Comparison of ENCODE assay signal across 17 mouse cellular contexts in the genomic region with DNA sequence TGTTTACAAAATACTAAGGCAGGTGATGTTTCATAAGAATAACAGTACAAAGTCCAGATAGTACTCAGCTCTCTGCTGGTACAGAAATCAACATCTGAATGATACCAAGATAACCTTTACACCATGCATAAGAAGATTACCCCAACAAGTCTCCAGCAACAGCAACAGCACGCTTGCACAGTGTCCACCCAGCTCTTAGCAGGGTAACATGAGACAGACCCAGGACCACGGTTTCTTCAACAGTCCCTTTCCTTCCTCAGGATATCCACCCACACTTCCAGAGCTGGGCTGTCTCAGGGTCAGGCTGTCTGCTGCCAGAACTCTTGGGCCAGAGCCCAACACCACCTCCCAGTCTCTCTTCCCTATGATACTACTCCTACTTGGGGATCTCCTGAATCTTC. TPM values are rescaled to one million over a fixed set of nuclear protein-coding genes. Genes with fewer than 3 reads are reported as not detected.
A peak's percentile ranks its signal among the peaks of the same experiment; 100 is the strongest.
DNase-seq lines count a peak whose midpoint lies in the region; ATAC-seq lines count a peak whose summit lies in the region.
"Had no signal": no experiment of that assay in that cellular context is flagged by ENCODE, and none has a peak within 500 bp of the region (broad histone marks: within the 10 kb centered on the region; RNA-seq: fewer than 3 reads in every experiment).

No protein-coding gene starts in this region.

- no peaks in the 10 kb centered on the region for H3K4me1 ChIP-seq in midbrain, embryonic 11.5 days (ENCODE audit: control insufficient read depth, insufficient read depth, low read length)

- H3K27me3 ChIP-seq in midbrain, embryonic 11.5 days (ENCODE audit: control insufficient read depth, insufficient read depth, low read length), result no peaks in the 10 kb centered on the region
- H3K27me3 ChIP-seq: embryonic facial prominence, embryonic 13.5 days; heart, embryonic 13.5 days had no signal

- peak; percentile 42 to 65 for DNase-seq in adrenal gland, adult (ENCODE audit: inconsistent age in 2 of 2, low spot score in 1 of 2)
- no peak for DNase-seq in adrenal gland, postnatal 4 days (ENCODE audit: low spot score in 2 of 2)
- peak; percentile 36 for DNase-seq in ovary, adult 18-20 months (ENCODE audit: low spot score)
- no peak for DNase-seq in ovary, postnatal 10 days (ENCODE audit: low spot score)
- DNase-seq in kidney, postnatal 14 days, result peak; percentile 70
- no peak for DNase-seq in midbrain, embryonic 11.5 days (ENCODE audit: low spot score, missing footprints)
- DNase-seq in thymus, postnatal 4 days, result no peak
- DNase-seq in cerebellum, adult 11 months, result no peak
- DNase-seq: cerebellum, adult 8-10 months; forebrain, postnatal 0 days had no signal

- H3K9me3 ChIP-seq in midbrain, embryonic 11.5 days (ENCODE audit: control insufficient read depth, low read length), result no peaks in the 10 kb centered on the region
- H3K9me3 ChIP-seq: embryonic facial prominence, embryonic 13.5 days had no signal

- WGBS in midbrain, embryonic 11.5 days, result 80% methylated on average over 2 of the region's 2 CpGs

- no peak overlapping the region for H3K4me3 ChIP-seq in midbrain, embryonic 11.5 days (ENCODE audit: low read depth, low read length)
- H3K4me3 ChIP-seq: embryonic facial prominence, embryonic 13.5 days; heart, embryonic 13.5 days had no signal

- H3K36me3 ChIP-seq in midbrain, embryonic 11.5 days (ENCODE audit: control insufficient read depth, insufficient read depth, low read length), result no peaks in the 10 kb centered on the region
- H3K36me3 ChIP-seq: embryonic facial prominence, embryonic 13.5 days; heart, embryonic 13.5 days had no signal

- no peak overlapping the region for H3K27ac ChIP-seq in midbrain, embryonic 11.5 days (ENCODE audit: low read depth, low read length)
- H3K27ac ChIP-seq: embryonic facial prominence, embryonic 13.5 days; heart, embryonic 13.5 days had no signal

- H3K9ac ChIP-seq in midbrain, embryonic 11.5 days (ENCODE audit: low read length), result no peak overlapping the region
- H3K9ac ChIP-seq: embryonic facial prominence, embryonic 13.5 days; forebrain, postnatal 0 days; heart, embryonic 13.5 days had no signal

- no peak overlapping the region for H3K4me2 ChIP-seq in midbrain, embryonic 11.5 days
- H3K4me2 ChIP-seq: embryonic facial prominence, embryonic 13.5 days; heart, embryonic 13.5 days had no signal

- no peak for ATAC-seq in midbrain, embryonic 11.5 days (ENCODE audit: low FRiP score)
- ATAC-seq: forebrain, postnatal 0 days had no signal

RNA-seq across cellular contexts. Expression of gene Sh3pxd2b, which starts 8.5 kb away (rescaled TPM):
- total RNA-seq in adrenal gland, postnatal 4 days (2021), result 10 to 100 TPM; 23.4 to 29.2 TPM
- 21.4 and 23.2 TPM in 2 replicates for polyA plus RNA-seq in midbrain, embryonic 11.5 days (2014; fragmentation: Nextera tagmentation; extraction: Ambion mirVana)

RNA-seq across cellular contexts. Expression of gene Hbq1a, which starts 39.3 kb away (rescaled TPM):
- 1 to 10 TPM in 1 of 2 experiments, not detected in 1; 1.5 TPM for total RNA-seq in adrenal gland, postnatal 4 days (2021)
- polyA plus RNA-seq in midbrain, embryonic 11.5 days (2014; fragmentation: Nextera tagmentation; extraction: Ambion mirVana), result 0.30 and 0.77 TPM in 2 replicates
- total RNA-seq: ES-E14; neutrophil, adult 5-6 weeks had no signal
- polyA plus RNA-seq: limb, embryonic 11.5 days; small intestine, adult 2 months; thymus, postnatal 0 days had no signal

RNA-seq across cellular contexts. Expression of gene Hba-a2, which starts 42.8 kb away (rescaled TPM):
- total RNA-seq in adrenal gland, postnatal 4 days (2021), result 1,000 to 10,000 TPM; 3,034 to 3,470 TPM
- polyA plus RNA-seq in midbrain, embryonic 11.5 days (2014; fragmentation: Nextera tagmentation; extraction: Ambion mirVana), result 5,591 and 5,690 TPM in 2 replicates

RNA-seq across cellular contexts. Expression of gene Hbq1b, which starts 52.4 kb away (rescaled TPM):
- 1 to 10 TPM; 3.9 to 5.3 TPM for total RNA-seq in adrenal gland, postnatal 4 days (2021)
- 6.9 and 7.2 TPM in 2 replicates for polyA plus RNA-seq in midbrain, embryonic 11.5 days (2014; fragmentation: Nextera tagmentation; extraction: Ambion mirVana)
- polyA plus RNA-seq: small intestine, adult 2 months had no signal

RNA-seq across cellular contexts. Expression of gene Hba-a1, which starts 55.8 kb away (rescaled TPM):
- total RNA-seq in adrenal gland, postnatal 4 days (2021), result 1,000 to 10,000 TPM; 4,498 to 5,274 TPM
- 2,946 and 2,965 TPM in 2 replicates for polyA plus RNA-seq in midbrain, embryonic 11.5 days (2014; fragmentation: Nextera tagmentation; extraction: Ambion mirVana)
- total RNA-seq: ES-E14 had no signal

Comparison
In these comparisons a context has a peak if more than half of its experiments do, and no peak if none do; other contexts are left out.
1. DNase-seq: peak in adrenal gland, adult (2 of 2), ovary, adult 18-20 months (single experiment) and kidney, postnatal 14 days (single experiment); none in adrenal gland, postnatal 4 days (0 of 2), ovary, postnatal 10 days (single experiment), midbrain, embryonic 11.5 days (single experiment), thymus, postnatal 4 days (single experiment) and cerebellum, adult 11 months (single experiment).